Mouse (Mus musculus) MEL (cell line): ENCODE measurements at regions not wholly inside any gene's neighbourhood (a gene's known extent, or its start where the extent isn't known, plus 50 kb on each side); places are given as distances from the start of the nearest gene placed in this dataset.

Experiments
- DNase-seq: peaks from one replicate; pipeline ENCODE4 v3.0.0; 2011; ENCODE audit warnings: low read depth, low spot score
- H3K27ac ChIP-seq: 2 replicates; pipeline ENCODE4 v1.5.1; 2012; ENCODE audit warnings: low read depth, mild to moderate bottlenecking, control low read depth, low read length, moderate library complexity; ENCODE audit not compliant: control insufficient read depth
- H3K27me3 ChIP-seq, 2 experiments: fragments of 150-350 bp in 1 of 2; sonication (generic) in 1 of 2; 2 replicates each; pipeline ENCODE4 v1.6.1; 2012; ENCODE audit warnings: low read length in 2 of 2, mild to moderate bottlenecking in 2 of 2, improper control_type of control experiment in 1 of 2, moderate library complexity in 1 of 2; ENCODE audit not compliant: insufficient read depth in 2 of 2, control insufficient read depth in 1 of 2
- H3K36me3 ChIP-seq, 2 experiments: 2 replicates each; pipeline ENCODE4 v1.6.1; 2012 to 2014; ENCODE audit warnings: low read length in 2 of 2, improper control_type of control experiment in 1 of 2, inconsistent platforms in 1 of 2, mild to moderate bottlenecking in 1 of 2; ENCODE audit not compliant: insufficient read depth in 2 of 2, control insufficient read depth in 1 of 2
- H3K4me1 ChIP-seq, 2 experiments: fragments of 150-350 bp in 1 of 2; sonication (generic) in 1 of 2; 2 replicates each; pipeline ENCODE4 v1.6.1; 2012; ENCODE audit warnings: low read length in 2 of 2, improper control_type of control experiment in 1 of 2, mild to moderate bottlenecking in 1 of 2; ENCODE audit not compliant: insufficient read depth in 2 of 2, control insufficient read depth in 1 of 2
- H3K4me3 ChIP-seq, 2 experiments: fragments of 150-350 bp in 1 of 2; sonication (generic) in 1 of 2; 2 replicates each; pipeline ENCODE4 v1.5.1; 2012; ENCODE audit warnings: low read depth in 2 of 2, low read length in 2 of 2, mild to moderate bottlenecking in 2 of 2, moderate library complexity in 2 of 2, control low read depth in 1 of 2, improper control_type of control experiment in 1 of 2; ENCODE audit not compliant: control insufficient read depth in 1 of 2, insufficient read depth in 1 of 2
- H3K79me2 ChIP-seq: 2 replicates; pipeline ENCODE4 v1.6.1; 2012; ENCODE audit warnings: mild to moderate bottlenecking, low read length, moderate library complexity; ENCODE audit not compliant: control insufficient read depth, poor library complexity, insufficient read depth
- H3K9ac ChIP-seq: 2 replicates; pipeline ENCODE4 v1.6.1; 2012; ENCODE audit warnings: low read depth, mild to moderate bottlenecking, control low read depth, low read length, moderate library complexity; ENCODE audit not compliant: control insufficient read depth, poor library complexity, severe bottlenecking
- H3K9me3 ChIP-seq: fragments of 150-350 bp; sonication (generic); replicated peaks from 2 replicates; pipeline ENCODE4 v1.6.1; 2012; ENCODE audit warnings: mild to moderate bottlenecking, low read length, improper control_type of control experiment, moderate library complexity; ENCODE audit not compliant: insufficient read depth
- CHD1 ChIP-seq: IDR thresholded peaks from 2 replicates; pipeline ENCODE4 v1.6.1; 2012; ENCODE audit warnings: low read depth, mild to moderate bottlenecking, inconsistent platforms, low read length, improper control_type of control experiment
- EP300 ChIP-seq, 2 experiments: IDR thresholded peaks; 2 replicates each; pipeline ENCODE4 v1.6.1; 2011; ENCODE audit warnings: improper control_type of control experiment in 2 of 2, low read length in 2 of 2, low read depth in 1 of 2, mild to moderate bottlenecking in 1 of 2
- GABPA ChIP-seq: IDR thresholded peaks from 2 replicates; pipeline ENCODE4 v1.6.1; 2012; ENCODE audit warnings: low read depth, mild to moderate bottlenecking, inconsistent platforms, low read length, improper control_type of control experiment, moderate library complexity
- GATA1 ChIP-seq: IDR thresholded peaks from 2 replicates; pipeline ENCODE4 v1.6.1; 2011; ENCODE audit warnings: low read depth, low read length, improper control_type of control experiment
- HCFC1 ChIP-seq: IDR thresholded peaks from 2 replicates; pipeline ENCODE4 v1.6.1; 2012; ENCODE audit warnings: low read depth, mild to moderate bottlenecking, inconsistent platforms, low read length, improper control_type of control experiment, moderate library complexity
- KAT2A ChIP-seq: conservative IDR thresholded peaks from 2 replicates; pipeline ENCODE4 v1.6.1; 2012; ENCODE audit warnings: low read depth, low read length, improper control_type of control experiment, inconsistent platforms
- MYB ChIP-seq: IDR thresholded peaks from 2 replicates; pipeline ENCODE4 v1.6.1; 2011; ENCODE audit warnings: mild to moderate bottlenecking, low read depth, low read length, improper control_type of control experiment
- NRF1 ChIP-seq: IDR thresholded peaks from 2 replicates; pipeline ENCODE4 v1.6.1; 2014; ENCODE audit warnings: low read depth, mild to moderate bottlenecking, inconsistent platforms, low read length, improper control_type of control experiment, moderate library complexity; ENCODE audit not compliant: poor library complexity, insufficient read depth, severe bottlenecking
- POLR2A ChIP-seq, 2 experiments: IDR thresholded peaks; 2 replicates each; pipeline ENCODE4 v1.6.1; 2011 to 2012; ENCODE audit warnings: low read length in 2 of 2, mild to moderate bottlenecking in 2 of 2, control low read depth in 1 of 2, improper control_type of control experiment in 1 of 2, low read depth in 1 of 2, moderate library complexity in 1 of 2; ENCODE audit not compliant: control insufficient read depth in 1 of 2, insufficient read depth in 1 of 2, poor library complexity in 1 of 2
- POLR2AphosphoS5 ChIP-seq: IDR thresholded peaks from 2 replicates; pipeline ENCODE4 v1.6.1; 2012; ENCODE audit warnings: low read depth, borderline replicate concordance, mild to moderate bottlenecking, inconsistent platforms, low read length, moderate library complexity, mixed read lengths
- SIN3A ChIP-seq: IDR thresholded peaks from 2 replicates; pipeline ENCODE4 v1.6.1; 2012; ENCODE audit warnings: low read length, improper control_type of control experiment, inconsistent platforms
- SMC3 ChIP-seq: IDR thresholded peaks from 2 replicates; pipeline ENCODE4 v1.6.1; 2011; ENCODE audit warnings: low read depth, low read length, improper control_type of control experiment
- TAL1 ChIP-seq: IDR thresholded peaks from 2 replicates; pipeline ENCODE4 v1.6.1; 2012; ENCODE audit warnings: mild to moderate bottlenecking, inconsistent platforms, low read length, moderate library complexity, mixed read lengths
- USF2 ChIP-seq, 2 experiments: IDR thresholded peaks; 2 replicates each; pipeline ENCODE4 v1.6.1; 2011 to 2012; ENCODE audit warnings: improper control_type of control experiment in 2 of 2, low read length in 2 of 2, borderline replicate concordance in 1 of 2, inconsistent platforms in 1 of 2, low read depth in 1 of 2, mild to moderate bottlenecking in 1 of 2; ENCODE audit not compliant: insufficient read depth in 1 of 2

- no peak for TF ChIP-seq EP300 (IDR thresholded peaks at IDR 0.05; ENCODE audit: low read depth in 1 of 2, low read length in 2 of 2)
- TF ChIP-seq MYB = no peak
- TF ChIP-seq POLR2AphosphoS5 = no peak
- no peak for TF ChIP-seq HCFC1
- no peak for TF ChIP-seq SMC3
- TF ChIP-seq NRF1 = no peak
- no peak for TF ChIP-seq CHD1
- no peak for TF ChIP-seq SIN3A
- no peak for TF ChIP-seq TAL1
- no peak for TF ChIP-seq USF2 (IDR thresholded peaks at IDR 0.05; ENCODE audit: borderline replicate concordance in 1 of 2, insufficient read depth in 1 of 2, low read depth in 1 of 2, low read length in 2 of 2)
- TF ChIP-seq GABPA = no peak
- TF ChIP-seq, all 39 proteins: peak for 0
- Histone ChIP-seq H3K4me1 (no peaks in the 10 kb centered on the region), H3K79me2 (no peaks in the 10 kb centered on the region), H3K27me3 (no peaks in the 10 kb centered on the region), H3K9me3 (no peaks in the 10 kb centered on the region), H3K36me3 (no peaks in the 10 kb centered on the region), H3K9ac (no peak overlapping the region), H3K27ac (no peak overlapping the region), H3K4me3 (no peak overlapping the region)
- DNase-seq = no peak
These were observed 107.7 kb downstream of the Cdc42ep3 start for GRCm38 (mm10) chr17:79246962-79247902.

- Histone ChIP-seq H3K4me3 (no peak overlapping the region), H3K79me2 (no peaks in the 10 kb centered on the region), H3K27ac (no peak overlapping the region), H3K27me3 (no peaks in the 10 kb centered on the region), H3K4me1 (no peaks in the 10 kb centered on the region), H3K9ac (no peak overlapping the region), H3K9me3 (no peaks in the 10 kb centered on the region), H3K36me3 (no peaks in the 10 kb centered on the region)
- no peak for DNase-seq
- TF ChIP-seq GATA1 = no peak
- no peak for TF ChIP-seq POLR2A (IDR thresholded peaks at IDR 0.05; ENCODE audit: control insufficient read depth in 1 of 2, insufficient read depth in 1 of 2, low read depth in 1 of 2, low read length in 2 of 2, poor library complexity in 1 of 2)
- TF ChIP-seq USF2 (IDR thresholded peaks at IDR 0.05; ENCODE audit: borderline replicate concordance in 1 of 2, insufficient read depth in 1 of 2, low read depth in 1 of 2, low read length in 2 of 2) = no peak
- no peak for TF ChIP-seq KAT2A
These were observed 110.8 kb downstream of the Cdc42ep3 start for GRCm38 (mm10) chr17:79244121-79244520.
